ENCODE assay signal across 12 mouse cellular contexts in the genomic region with DNA sequence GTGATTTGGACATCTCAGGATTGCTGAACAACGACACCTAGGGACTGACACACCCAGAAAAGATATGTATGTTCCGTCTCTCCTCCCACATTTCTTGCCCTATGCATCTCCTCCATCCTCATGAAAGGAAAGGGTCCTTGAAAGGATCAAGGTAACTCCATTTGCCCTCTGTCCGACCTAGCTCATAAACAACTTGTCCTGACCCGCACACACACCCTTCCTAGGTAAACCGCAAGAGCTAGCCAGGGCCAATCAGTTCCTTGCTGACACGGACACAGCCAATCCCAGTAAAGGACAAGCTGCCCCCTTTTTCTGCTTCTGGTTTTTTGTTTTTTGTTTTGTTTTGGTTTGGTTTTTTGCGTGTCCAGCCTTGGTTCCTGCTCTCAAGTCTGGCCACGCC.
"Had no signal": no experiment of that assay in that cellular context is flagged by ENCODE, and none has a peak within 500 bp of the region (broad histone marks: within the 10 kb centered on the region; RNA-seq: fewer than 3 reads in every experiment).

No protein-coding gene starts in this region.

- DNase-seq: liver, postnatal 0 days; lung, adult 2 months; lung, postnatal 14 days; lung, postnatal 36 days; retina, postnatal 1 day; right cerebral cortex, adult 18-20 months; right cerebral cortex, postnatal 25 days; right cerebral cortex, postnatal 4 days; spleen, adult 18-20 months; thymus, adult 18-20 months; thymus, postnatal 14 days; thymus, postnatal 36 days had no signal
